Mouse (Mus musculus): ENCODE data around the gene Zfp768.
"Not testable (repeated sequence)": the region's sequence is repeated elsewhere in the genome, so short reads cannot be mapped to it uniquely, and the experiment has no call there.

DNA sequence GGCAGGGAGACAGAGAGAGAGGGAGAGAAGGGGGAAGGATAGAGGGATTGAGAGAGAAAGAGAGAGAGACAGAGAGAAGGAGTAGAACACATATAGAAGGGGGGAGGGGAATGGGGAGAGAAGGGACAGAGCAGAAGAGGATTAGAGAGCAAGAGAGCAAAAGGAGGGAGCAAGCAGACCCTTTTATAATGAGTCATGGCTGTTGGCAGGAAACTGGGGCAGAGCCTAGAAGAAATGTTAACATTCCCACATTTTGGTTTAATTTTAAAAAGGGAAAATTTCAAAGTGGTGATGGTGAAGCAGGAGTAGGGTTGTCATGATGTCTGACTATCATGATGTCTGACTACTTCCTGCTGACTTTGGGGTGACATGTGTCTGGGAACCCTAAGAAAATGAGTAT, 42.8 kb upstream of the Zfp768 start:
- TF ChIP-seq EP300, CTCF (IDR thresholded peaks at IDR 0.05; ENCODE audit: low read depth): not testable (repeated sequence)

All from liver, embryonic 14.5 days (tissue).